Mouse (Mus musculus): ENCODE data around the gene Atp2b1.
"Not testable (repeated sequence)": the region's sequence is repeated elsewhere in the genome, so short reads cannot be mapped to it uniquely, and the experiment has no call there.

Gene Atp2b1

GRCm38 (mm10) chr10:98962092-98962491 is 47.9 kb downstream of the Atp2b1 start:
- in situ Hi-C loops (cut with MboI), result no loop called here

GRCm38 (mm10) chr10:98966407-98967215 is 52.4 kb downstream of the Atp2b1 start:
- in situ Hi-C loops (cut with MboI), result no loop called here

GRCm38 (mm10) chr10:98967240-98967891 is 53.2 kb downstream of the Atp2b1 start:
- in situ Hi-C loops (cut with MboI), result no loop called here

GRCm38 (mm10) chr10:98970917-98971316 is 56.7 kb downstream of the Atp2b1 start:
- in situ Hi-C loops (cut with MboI), result no loop called here

- in situ Hi-C loops (cut with MboI), result no loop called here
Observed at GRCm38 (mm10) chr10:98972359-98972758, 58.2 kb downstream of the Atp2b1 start.

GRCm38 (mm10) chr10:98972912-98973605 is 58.9 kb downstream of the Atp2b1 start:
- in situ Hi-C loops (cut with MboI), result no loop called here

GRCm38 (mm10) chr10:98974645-98975044 is 60.4 kb downstream of the Atp2b1 start:
- in situ Hi-C loops (cut with MboI), result no loop called here

GRCm38 (mm10) chr10:98975611-98976010 is 61.4 kb downstream of the Atp2b1 start:
- in situ Hi-C loops (cut with MboI), result no loop called here

- in situ Hi-C loops (cut with MboI), result no loop called here
Observed at GRCm38 (mm10) chr10:98976877-98977494, 62.8 kb downstream of the Atp2b1 start.

GRCm38 (mm10) chr10:98978766-98979165 is 64.6 kb downstream of the Atp2b1 start:
- in situ Hi-C loops (cut with MboI), result no loop called here

GRCm38 (mm10) chr10:98979296-98979695 is 65.1 kb downstream of the Atp2b1 start:
- in situ Hi-C loops (cut with MboI), result no loop called here

- in situ Hi-C loops (cut with MboI), result no loop called here
Observed at GRCm38 (mm10) chr10:98979951-98980350, 65.7 kb downstream of the Atp2b1 start.

- in situ Hi-C loops (cut with MboI), result no loop called here
Observed at GRCm38 (mm10) chr10:98991964-98992363, 77.8 kb downstream of the Atp2b1 start.

- in situ Hi-C loops (cut with MboI), result no loop called here
Observed at GRCm38 (mm10) chr10:98993186-98993585, 79.0 kb downstream of the Atp2b1 start.

GRCm38 (mm10) chr10:98995016-98995747 is 81.0 kb downstream of the Atp2b1 start:
- in situ Hi-C loops (cut with MboI), result not testable (repeated sequence)

GRCm38 (mm10) chr10:99004866-99005265 is 90.7 kb downstream of the Atp2b1 start:
- in situ Hi-C loops (cut with MboI), result no loop called here

GRCm38 (mm10) chr10:99011084-99011483 is 96.9 kb downstream of the Atp2b1 start:
- in situ Hi-C loops (cut with MboI), result no loop called here

GRCm38 (mm10) chr10:99012086-99012485 is 97.9 kb downstream of the Atp2b1 start:
- in situ Hi-C loops (cut with MboI), result no loop called here

GRCm38 (mm10) chr10:99014737-99015136 is 100.5 kb downstream of the Atp2b1 start:
- in situ Hi-C loops (cut with MboI), result no loop called here

- in situ Hi-C loops (cut with MboI), result no loop called here
Observed at GRCm38 (mm10) chr10:99016996-99017395, 102.8 kb downstream of the Atp2b1 start.

GRCm38 (mm10) chr10:99027462-99027861 is 113.3 kb downstream of the Atp2b1 start:
- in situ Hi-C loops (cut with MboI), result no loop called here

GRCm38 (mm10) chr10:99029844-99030243 is 115.6 kb downstream of the Atp2b1 start:
- in situ Hi-C loops (cut with MboI), result no loop called here

Measured in mature B cell (primary cell).